In the genomic region with DNA sequence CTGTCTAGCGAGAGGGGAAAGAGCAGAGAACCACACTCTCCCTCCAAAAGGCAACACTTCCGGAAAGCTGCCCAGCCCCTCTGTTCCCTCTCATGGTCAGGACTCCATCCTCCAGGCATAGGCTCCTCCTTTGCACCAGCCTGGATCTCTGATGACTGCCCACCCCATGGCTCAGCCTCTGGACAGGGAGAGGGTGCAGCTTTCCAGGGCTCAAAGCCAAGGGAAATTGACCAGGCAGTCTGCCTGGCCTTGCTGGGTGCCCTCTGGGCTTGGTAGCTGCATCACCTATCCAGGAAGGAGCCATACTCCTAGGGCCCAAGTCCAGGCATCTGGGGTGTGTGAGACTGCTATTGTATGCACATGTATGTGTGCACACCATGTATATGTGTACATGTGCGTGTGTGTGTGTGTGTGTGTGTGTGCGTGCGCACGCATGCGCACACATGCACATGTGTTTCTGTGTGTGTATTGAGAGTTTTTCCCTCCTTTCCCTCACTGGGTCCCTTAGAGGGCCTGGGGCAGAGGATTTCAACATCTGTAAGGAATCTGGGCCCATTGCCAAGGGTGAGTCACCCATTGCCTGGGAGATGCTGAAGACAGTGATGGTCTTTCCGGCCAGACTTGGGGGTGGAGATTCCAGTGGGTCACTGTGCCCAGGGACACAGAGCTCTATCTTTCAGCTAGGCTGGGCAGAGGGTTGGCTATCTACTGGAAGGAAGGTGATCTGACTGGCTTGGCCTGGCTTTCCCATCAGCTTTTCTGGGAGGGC, we compare ENCODE assay signal across 8 mouse cellular contexts. TPM values are rescaled to one million over a fixed set of nuclear protein-coding genes. Genes with fewer than 3 reads are reported as not detected.
DNase-seq lines count a peak whose midpoint lies in the region; ATAC-seq and TF ChIP-seq lines count a peak whose summit lies in the region.
"Had no signal": no experiment of that assay in that cellular context is flagged by ENCODE, and none has a peak within 500 bp of the region (broad histone marks: within the 10 kb centered on the region; RNA-seq: fewer than 3 reads in every experiment).

No protein-coding gene starts in this region.

- TF ChIP-seq CTCF in Patski (IDR thresholded peaks at IDR 0.05), result no peak
- no peak for TF ChIP-seq CTCF in layer of hippocampus, adult 2 months (conservative IDR thresholded peaks at IDR 0.05)

- POLR2A ChIA-PET in Patski (lab: Charles Lee), result interaction anchor here (1.5 kb wide), 1 partner anchor 12 kb away, joined by 3 read pairs; no protein-coding TSS in a partner anchor

- in situ Hi-C loops in Patski (cut with MboI; ENCODE audit: low pct_unique_long_range_greater_than_20kb), result no loop called here

- peaks cover 32% of the 10 kb centered on the region for H3K36me3 ChIP-seq in embryonic facial prominence, embryonic 14.5 days (ENCODE audit: control insufficient read depth, insufficient read depth, low read length)
- H3K36me3 ChIP-seq in liver, embryonic 16.5 days (ENCODE audit: control insufficient read depth, insufficient read depth), result no peaks in the 10 kb centered on the region
- H3K36me3 ChIP-seq: liver, embryonic 13.5 days had no signal

- H3K4me2 ChIP-seq in embryonic facial prominence, embryonic 14.5 days (ENCODE audit: low read depth, low read length), result peak overlapping the region; percentile 80
- H3K4me2 ChIP-seq in liver, embryonic 16.5 days (ENCODE audit: low read depth, low read length), result no peak overlapping the region
- H3K4me2 ChIP-seq: liver, embryonic 13.5 days had no signal

- peak overlapping the region; percentile 16 for H3K4me3 ChIP-seq in embryonic facial prominence, embryonic 14.5 days (ENCODE audit: low read depth, low read length)
- no peak overlapping the region for H3K4me3 ChIP-seq in liver, embryonic 16.5 days (ENCODE audit: low read depth, low read length)
- H3K4me3 ChIP-seq in layer of hippocampus, adult 2 months, result no peak overlapping the region
- H3K4me3 ChIP-seq: liver, embryonic 13.5 days had no signal

- CTCF ChIA-PET in Patski (lab: Charles Lee), result interaction anchor here (1.0 to 1.5 kb wide), 3 partner anchors 23 to 30 kb away, joined by 3 to 4 read pairs (median 3); no protein-coding TSS in a partner anchor

- WGBS in embryonic facial prominence, embryonic 14.5 days, result 75% methylated on average over 7 of the region's 8 CpGs
- 68% methylated on average over 8 of the region's 8 CpGs for WGBS in liver, embryonic 16.5 days (ENCODE audit: insufficient replicate concordance)

- intact Hi-C loops in heart, postnatal 14 days (cut with DNase I), result no loop called here

- no peaks in the 10 kb centered on the region for H3K27me3 ChIP-seq in Patski
- no peaks in the 10 kb centered on the region for H3K27me3 ChIP-seq in embryonic facial prominence, embryonic 14.5 days (replicated peaks; ENCODE audit: control insufficient read depth, insufficient read depth, low read length)
- peaks cover 11% of the 10 kb centered on the region for H3K27me3 ChIP-seq in liver, embryonic 16.5 days (ENCODE audit: control insufficient read depth, insufficient read depth, low read depth, low read length)

- peak overlapping the region; percentile 74; the same call in 1 of the 2 replicates for H3K9ac ChIP-seq in embryonic facial prominence, embryonic 14.5 days (ENCODE audit: low read depth, low read length)
- H3K9ac ChIP-seq in liver, embryonic 16.5 days (ENCODE audit: low read depth, low read length), result no peak overlapping the region
- H3K9ac ChIP-seq: liver, embryonic 13.5 days had no signal

- no peaks in the 10 kb centered on the region for H3K9me3 ChIP-seq in embryonic facial prominence, embryonic 14.5 days (ENCODE audit: control insufficient read depth, low read length)
- H3K9me3 ChIP-seq in liver, embryonic 16.5 days (replicated peaks; ENCODE audit: control insufficient read depth, low read length), result no peaks in the 10 kb centered on the region
- H3K9me3 ChIP-seq: liver, embryonic 13.5 days had no signal

- peak overlapping the region; percentile 54 for H3K27ac ChIP-seq in embryonic facial prominence, embryonic 14.5 days (replicated peaks; ENCODE audit: low read depth, low read length)
- H3K27ac ChIP-seq in liver, embryonic 16.5 days (ENCODE audit: low read length), result no peak overlapping the region
- no peak overlapping the region for H3K27ac ChIP-seq in layer of hippocampus, adult 2 months
- H3K27ac ChIP-seq: liver, embryonic 13.5 days had no signal

- H3K4me1 ChIP-seq in embryonic facial prominence, embryonic 14.5 days (ENCODE audit: control insufficient read depth, insufficient read depth, low read length), result peaks cover 50% of the 10 kb centered on the region
- no peaks in the 10 kb centered on the region for H3K4me1 ChIP-seq in liver, embryonic 16.5 days (ENCODE audit: control insufficient read depth, low read depth, low read length)
- H3K4me1 ChIP-seq: liver, embryonic 13.5 days had no signal

- peak; percentile 91 for DNase-seq in Patski (ENCODE audit: low read depth, low spot score)
- peak; percentile 89 for DNase-seq in embryonic facial prominence, embryonic 14.5 days (ENCODE audit: low spot score)
- DNase-seq in heart, postnatal 14 days, result peak; percentile 74 to 83
- DNase-seq in urinary bladder, postnatal 10 days (ENCODE audit: low spot score), result peak; percentile 28
- DNase-seq in layer of hippocampus, adult 2 months (ENCODE audit: low spot score in 2 of 2), result no peak
- no peak for DNase-seq in embryo, embryonic 10.5 days (ENCODE audit: low spot score)
- DNase-seq: liver, embryonic 13.5 days had no signal

- ATAC-seq in Patski, result peak; percentile 71
- ATAC-seq in embryonic facial prominence, embryonic 14.5 days (ENCODE audit: low read depth), result no peak
- ATAC-seq in liver, embryonic 16.5 days (ENCODE audit: low read depth), result peak; percentile 24; the same call in 1 of the 2 replicates

RNA-seq across cellular contexts. Expression of a gene that starts 2.6 kb away (rescaled TPM):
- 0.67 TPM for polyA plus RNA-seq in Patski (2021)
- polyA plus RNA-seq in embryonic facial prominence, embryonic 14.5 days (2014; fragmentation: Nextera tagmentation; extraction: Ambion mirVana), result 180 and 188 TPM in 2 replicates
- total RNA-seq in heart, postnatal 14 days (2021), result 10 to 100 TPM; 13.9 to 19.7 TPM
- polyA plus RNA-seq in liver, embryonic 16.5 days (2015; fragmentation: Nextera tagmentation; extraction: Ambion mirVana), result 3.0 and 3.1 TPM in 2 replicates
- total RNA-seq in layer of hippocampus, adult 2 months (2021), result 10 to 100 TPM; 14.5 to 15.2 TPM

RNA-seq across cellular contexts. Expression of a gene that starts 52.1 kb away (rescaled TPM):
- 63.2 TPM for polyA plus RNA-seq in Patski (2021)
- 67.1 and 68.6 TPM in 2 replicates for polyA plus RNA-seq in embryonic facial prominence, embryonic 14.5 days (2014; fragmentation: Nextera tagmentation; extraction: Ambion mirVana)
- 10 to 100 TPM; 37.6 to 39.1 TPM for total RNA-seq in heart, postnatal 14 days (2021)
- 40.6 and 43.6 TPM in 2 replicates for polyA plus RNA-seq in liver, embryonic 16.5 days (2015; fragmentation: Nextera tagmentation; extraction: Ambion mirVana)
- total RNA-seq in layer of hippocampus, adult 2 months (2021), result 10 to 100 TPM; 64.7 to 72.0 TPM

Comparison
In these comparisons a context has a peak if more than half of its experiments do, and no peak if none do; other contexts are left out.
1. DNase-seq: peak in Patski (single experiment), embryonic facial prominence, embryonic 14.5 days (single experiment), heart, postnatal 14 days (2 of 2) and urinary bladder, postnatal 10 days (single experiment); none in layer of hippocampus, adult 2 months (0 of 2) and embryo, embryonic 10.5 days (single experiment).
2. RNA of a gene that starts 2.6 kb away (polyA plus RNA-seq): 180 to 188 TPM in embryonic facial prominence, embryonic 14.5 days; 3.0 to 3.1 TPM in liver, embryonic 16.5 days and 0.67 TPM in Patski (single experiment); every median in the first group is over 10 times any median in the second.